Mouse (Mus musculus): ENCODE measurements around the gene Ppm1e. TPM values are rescaled to one million over a fixed set of nuclear protein-coding genes. Genes with fewer than 3 reads are reported as not detected.

Gene Ppm1e
- polyA plus RNA-seq, 1 experiment from 2014 or later: 5.2 TPM

GRCm38 (mm10) chr11:87240833-87241215 is 118.0 kb downstream of the Ppm1e start:
- H3K36me3 ChIP-seq (replicated peaks): peaks cover 31% of the 10 kb centered on the region
- peaks cover 3% of the 10 kb centered on the region; the same call in 1 of the 2 replicates for H3K4me1 ChIP-seq
- no peak overlapping the region for H3K27ac ChIP-seq
- 93% methylated on average over 4 of the region's 4 CpGs for WGBS
- no peak for DNase-seq (ENCODE audit: extremely low spot score, low spot score)
- no peak overlapping the region for H3K4me3 ChIP-seq
- no peaks in the 10 kb centered on the region for H3K27me3 ChIP-seq (ENCODE audit: poor library complexity, severe bottlenecking)
- H3K9me3 ChIP-seq: no peaks in the 10 kb centered on the region

- WGBS: 90% methylated on average over 15 of the region's 15 CpGs
- H3K27me3 ChIP-seq (ENCODE audit: poor library complexity, severe bottlenecking): no peaks in the 10 kb centered on the region
- DNase-seq (ENCODE audit: extremely low spot score, low spot score): no peak
Measured at GRCm38 (mm10) chr11:87240141-87240832, 118.5 kb downstream of the Ppm1e start.

GRCm38 (mm10) chr11:87238891-87239530 is 119.8 kb downstream of the Ppm1e start:
- WGBS: 91% methylated on average over 7 of the region's 7 CpGs
- Histone ChIP-seq H3K27ac (no peak overlapping the region), H3K4me1 (peaks cover 3% of the 10 kb centered on the region; the same call in 1 of the 2 replicates), H3K27me3 (ENCODE audit: poor library complexity, severe bottlenecking) (no peaks in the 10 kb centered on the region), H3K36me3 (replicated peaks) (peaks cover 46% of the 10 kb centered on the region), H3K9me3 (no peaks in the 10 kb centered on the region), H3K4me3 (no peak overlapping the region)
- DNase-seq (ENCODE audit: extremely low spot score, low spot score): no peak

More at GRCm38 (mm10) chr11:87240141-87240832, 118.5 kb downstream of the Ppm1e start:
- peaks cover 3% of the 10 kb centered on the region; the same call in 1 of the 2 replicates for H3K4me1 ChIP-seq
- no peak overlapping the region for H3K27ac ChIP-seq
- H3K9me3 ChIP-seq: no peaks in the 10 kb centered on the region
- no peak overlapping the region for H3K4me3 ChIP-seq
- H3K36me3 ChIP-seq (replicated peaks): peaks cover 35% of the 10 kb centered on the region

GRCm38 (mm10) chr11:87235486-87235872 is 123.3 kb downstream of the Ppm1e start:
- no peaks in the 10 kb centered on the region for H3K9me3 ChIP-seq
- no peak overlapping the region for H3K27ac ChIP-seq
- DNase-seq (ENCODE audit: extremely low spot score, low spot score): no peak
- H3K27me3 ChIP-seq (ENCODE audit: poor library complexity, severe bottlenecking): no peaks in the 10 kb centered on the region
- peaks cover 72% of the 10 kb centered on the region for H3K36me3 ChIP-seq (replicated peaks)
- H3K4me1 ChIP-seq: no peaks in the 10 kb centered on the region
- H3K4me3 ChIP-seq: no peak overlapping the region
- WGBS: 91% methylated on average over 5 of the region's 5 CpGs

- Histone ChIP-seq H3K9me3 (no peaks in the 10 kb centered on the region), H3K4me3 (no peak overlapping the region), H3K27me3 (ENCODE audit: poor library complexity, severe bottlenecking) (no peaks in the 10 kb centered on the region), H3K27ac (no peak overlapping the region), H3K4me1 (no peaks in the 10 kb centered on the region), H3K36me3 (replicated peaks) (peaks cover 66% of the 10 kb centered on the region)
- no peak for DNase-seq (ENCODE audit: extremely low spot score, low spot score)
- WGBS: 91% methylated on average over 12 of the region's 12 CpGs
Measured at GRCm38 (mm10) chr11:87234743-87235485, 123.9 kb downstream of the Ppm1e start.

GRCm38 (mm10) chr11:87233377-87233776 is 125.4 kb downstream of the Ppm1e start:
- H3K27ac ChIP-seq: no peak overlapping the region
- H3K27me3 ChIP-seq (ENCODE audit: poor library complexity, severe bottlenecking): no peaks in the 10 kb centered on the region
- H3K9me3 ChIP-seq: no peaks in the 10 kb centered on the region
- peaks cover 68% of the 10 kb centered on the region for H3K36me3 ChIP-seq (replicated peaks)
- H3K4me1 ChIP-seq: no peaks in the 10 kb centered on the region
- 92% methylated on average over 5 of the region's 5 CpGs for WGBS
- no peak overlapping the region for H3K4me3 ChIP-seq
- DNase-seq (ENCODE audit: extremely low spot score, low spot score): no peak

GRCm38 (mm10) chr11:87227056-87227455 is 131.8 kb downstream of the Ppm1e start:
- Histone ChIP-seq H3K4me3 (no peak overlapping the region), H3K27me3 (ENCODE audit: poor library complexity, severe bottlenecking) (no peaks in the 10 kb centered on the region), H3K27ac (no peak overlapping the region), H3K36me3 (replicated peaks) (peaks cover 70% of the 10 kb centered on the region), H3K4me1 (no peaks in the 10 kb centered on the region), H3K9me3 (no peaks in the 10 kb centered on the region)
- no peak for DNase-seq (ENCODE audit: extremely low spot score, low spot score)
- 85% methylated on average over 5 of the region's 5 CpGs for WGBS

GRCm38 (mm10) chr11:87222686-87223085 is 136.1 kb downstream of the Ppm1e start:
- H3K27me3 ChIP-seq (ENCODE audit: poor library complexity, severe bottlenecking): no peaks in the 10 kb centered on the region
- peaks cover 81% of the 10 kb centered on the region for H3K36me3 ChIP-seq (replicated peaks)
- DNase-seq (ENCODE audit: extremely low spot score, low spot score): no peak
- no peak overlapping the region for H3K27ac ChIP-seq
- H3K9me3 ChIP-seq: no peaks in the 10 kb centered on the region
- 88% methylated on average over 3 of the region's 3 CpGs for WGBS
- H3K4me1 ChIP-seq: no peaks in the 10 kb centered on the region
- no peak overlapping the region for H3K4me3 ChIP-seq

GRCm38 (mm10) chr11:87212313-87212712 is 146.5 kb downstream of the Ppm1e start:
- 88% methylated on average over 5 of the region's 5 CpGs for WGBS
- no peak overlapping the region for H3K27ac ChIP-seq
- no peaks in the 10 kb centered on the region for H3K27me3 ChIP-seq (ENCODE audit: poor library complexity, severe bottlenecking)
- H3K36me3 ChIP-seq (replicated peaks): peaks cover 83% of the 10 kb centered on the region
- no peaks in the 10 kb centered on the region for H3K4me1 ChIP-seq
- no peaks in the 10 kb centered on the region for H3K9me3 ChIP-seq
- DNase-seq (ENCODE audit: extremely low spot score, low spot score): no peak
- no peak overlapping the region for H3K4me3 ChIP-seq

Other genes with a start within 250 kb of the Ppm1e start
- 112 and 119 TPM in 2 replicates for gene Ska2, start 249.8 kb downstream of the Ppm1e start, polyA plus RNA-seq (2016; fragmentation: Nextera tagmentation; extraction: Ambion mirVana)
- gene Trim37, start 231.9 kb downstream of the Ppm1e start, polyA plus RNA-seq (2016; fragmentation: Nextera tagmentation; extraction: Ambion mirVana): 75.0 and 76.2 TPM in 2 replicates
- gene Rad51c, start 45.9 kb upstream of the Ppm1e start, polyA plus RNA-seq (2016; fragmentation: Nextera tagmentation; extraction: Ambion mirVana): 13.3 and 15.1 TPM in 2 replicates
- not detected in 2 replicates for gene Tex14, start 46.0 kb upstream of the Ppm1e start, polyA plus RNA-seq (2016; fragmentation: Nextera tagmentation; extraction: Ambion mirVana)
- gene Gm11492, start 207.6 kb upstream of the Ppm1e start, polyA plus RNA-seq (2016; fragmentation: Nextera tagmentation; extraction: Ambion mirVana): not detected in 2 replicates
- 7.6 and 8.1 TPM in 2 replicates for gene Sept4, start 209.9 kb upstream of the Ppm1e start, polyA plus RNA-seq (2016; fragmentation: Nextera tagmentation; extraction: Ambion mirVana)
- 62.4 and 66.2 TPM in 2 replicates for gene Mtmr4, start 233.1 kb upstream of the Ppm1e start, polyA plus RNA-seq (2016; fragmentation: Nextera tagmentation; extraction: Ambion mirVana)